Mouse (Mus musculus) kidney, adult 2 months (tissue): Measurements from ENCODE around the gene Adat1. TPM values are rescaled to one million over a fixed set of nuclear protein-coding genes. Genes with fewer than 3 reads are reported as not detected.

ENCODE experiments used
- DNase-seq: peaks from one replicate; pipeline ENCODE4 v3.0.0; 2021
- H3K27ac ChIP-seq: fragments of 200-500 bp; 2 replicates; pipeline ENCODE4 v1.5.1; 2012; ENCODE audit warnings: low read depth, low read length, control low read depth, inconsistent platforms; ENCODE audit not compliant: insufficient read depth
- H3K27me3 ChIP-seq: fragments of 200-500 bp; replicated peaks from 2 replicates; pipeline ENCODE4 v1.6.1; 2012; ENCODE audit warnings: mild to moderate bottlenecking, moderate library complexity, low read length, inconsistent platforms; ENCODE audit not compliant: control insufficient read depth, insufficient read depth
- H3K36me3 ChIP-seq: fragments of 200-500 bp; 2 replicates; pipeline ENCODE4 v1.6.1; 2012; ENCODE audit warnings: mild to moderate bottlenecking, moderate library complexity, low read length, inconsistent platforms; ENCODE audit not compliant: control insufficient read depth, insufficient read depth
- H3K4me1 ChIP-seq: fragments of 200-500 bp; 2 replicates; pipeline ENCODE4 v1.6.1; 2011; ENCODE audit warnings: low read length; ENCODE audit not compliant: control insufficient read depth, insufficient read depth
- H3K4me3 ChIP-seq: fragments of 200-500 bp; 2 replicates; pipeline ENCODE4 v1.5.1; 2011; ENCODE audit warnings: mild to moderate bottlenecking, low read depth, low read length, control low read depth; ENCODE audit not compliant: insufficient read depth
- CTCF ChIP-seq: fragments of 200-500 bp; conservative IDR thresholded peaks from 2 replicates; pipeline ENCODE4 v1.5.1; 2011; ENCODE audit warnings: low read depth, mild to moderate bottlenecking, control low read depth, low read length, moderate library complexity, mixed read lengths; ENCODE audit not compliant: insufficient read depth, insufficient read length
- POLR2A ChIP-seq: fragments of 200-500 bp; IDR thresholded peaks from one replicate; pipeline ENCODE4 v1.6.1; 2011; ENCODE audit warnings: low read depth, low read length, control low read depth
- WGBS: fragments of 180-500 bp; shearing (Covaris S2); methylation state at CpG from one replicate; pipeline ENCODE4 v1.1.7; 2018; 5-methylcytosine and 5-hydroxymethylcytosine counted together
- polyA plus RNA-seq: library from polyadenylated mRNA; depleted of rRNA; stranded (reverse); fragments of >200 nt; gene quantifications from 2 replicates; pipeline ENCODE4 v1.2.3, GENCODE M21; 2012; rRNA removed

Adat1 gene
- polyA plus RNA-seq = 2.9 and 3.3 TPM in 2 replicates

DNA sequence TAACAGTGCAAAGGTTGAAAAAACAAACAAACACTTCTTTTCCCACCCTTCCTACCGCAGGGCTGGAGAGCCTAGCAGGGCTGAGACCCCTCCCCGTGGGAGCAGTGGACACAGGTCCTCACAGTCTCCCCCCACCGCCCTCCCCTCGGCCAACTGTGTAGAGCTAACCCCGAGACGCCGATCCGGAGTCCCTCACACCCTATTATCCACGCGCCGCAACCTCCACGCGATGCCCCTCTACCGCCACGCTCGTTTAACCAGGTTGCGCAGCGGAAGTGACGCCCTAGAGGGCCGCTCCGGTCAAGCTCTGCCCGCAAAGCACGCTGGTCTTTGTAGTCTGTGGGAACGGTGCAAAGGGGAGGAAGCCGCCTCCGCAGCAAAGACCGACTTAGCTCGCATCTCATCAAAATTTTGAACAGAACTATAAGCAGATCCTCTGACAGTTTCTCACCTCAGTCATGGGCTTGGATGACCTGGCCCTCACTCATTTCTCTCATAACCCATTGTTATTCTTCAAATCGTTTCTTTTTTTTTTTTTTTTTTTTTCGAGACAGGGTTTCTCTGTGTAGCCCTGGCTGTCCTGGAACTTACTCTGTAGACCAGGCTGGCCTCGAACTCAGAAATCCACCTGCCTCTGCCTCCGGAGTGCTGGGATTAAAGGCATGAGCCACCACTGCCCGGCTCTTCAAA lies at the start of gene Adat1:
Gene Adat1, minus strand, starts transcription at position 290 of the 690 bp plus-strand sequence.
- no peaks in the 10 kb centered on the region; the same call in none of the 2 replicates for H3K36me3 ChIP-seq
- H3K27me3 ChIP-seq = no peaks in the 10 kb centered on the region
- peak; percentile 90 for DNase-seq
- no peak within 1 kb of the TSS; the same call in 1 of the 2 replicates for H3K27ac ChIP-seq
- TF ChIP-seq POLR2A = peak; percentile 23
- TF ChIP-seq CTCF = no peak
- peak within 1 kb of the TSS; percentile 96 for H3K4me3 ChIP-seq
- WGBS = 3% methylated on average over 33 of the region's 33 CpGs
- no peaks in the 10 kb centered on the region; the same call in 1 of the 2 replicates for H3K4me1 ChIP-seq

DNA sequence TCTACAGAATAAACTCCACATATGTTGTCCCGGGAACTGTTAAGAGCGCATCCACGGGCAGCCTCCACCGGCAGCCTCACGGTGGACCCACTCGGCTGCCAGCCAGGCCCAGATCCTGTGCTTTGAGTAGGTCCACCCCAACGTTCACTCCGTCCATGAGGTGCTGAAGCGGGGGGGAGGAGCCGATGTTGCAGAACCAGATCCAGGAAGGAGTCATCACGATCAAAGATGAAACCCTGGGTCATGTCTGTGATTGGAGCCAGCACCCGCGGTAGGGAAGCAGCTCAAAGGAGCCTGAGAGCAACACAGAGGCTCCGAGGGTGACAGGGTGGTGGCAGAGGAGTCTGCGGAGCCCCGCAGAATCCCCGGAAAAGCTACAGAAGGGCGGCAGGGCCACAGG lies 45.4 kb upstream of the Adat1 start:
- no peak overlapping the region for H3K27ac ChIP-seq
- H3K4me1 ChIP-seq = no peaks in the 10 kb centered on the region
- whole genome bisulfite sequencing = 78% methylated on average over 18 of the region's 18 CpGs
- no peak for TF ChIP-seq CTCF
- no peak for TF ChIP-seq POLR2A
- no peaks in the 10 kb centered on the region for H3K36me3 ChIP-seq
- DNase-seq = no peak
- no peaks in the 10 kb centered on the region for H3K27me3 ChIP-seq
- no peak overlapping the region for H3K4me3 ChIP-seq

DNA sequence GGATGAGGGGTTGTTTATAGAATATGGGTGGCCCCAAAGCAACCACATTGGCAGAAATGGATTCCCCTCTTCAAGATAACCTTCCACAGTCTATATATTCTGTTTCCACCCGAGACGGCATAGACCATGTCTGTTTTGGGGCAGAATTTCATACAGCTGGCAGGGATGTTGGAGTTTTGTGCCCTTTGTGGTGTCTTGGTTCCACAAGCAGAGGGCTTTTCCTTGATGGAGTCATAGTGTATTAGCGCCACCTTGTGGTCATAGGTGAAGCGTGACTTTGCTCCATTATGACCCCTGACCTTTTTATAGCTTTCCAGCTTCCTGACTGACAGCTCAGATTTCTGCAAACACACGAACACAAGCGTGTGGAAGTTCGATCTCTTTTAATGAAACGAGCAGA lies 42.5 kb upstream of the Adat1 start:
- WGBS = 6% methylated on average over 8 of the region's 8 CpGs
- Histone ChIP-seq H3K4me3 (no peak overlapping the region), H3K27me3 (no peaks in the 10 kb centered on the region), H3K36me3 (no peaks in the 10 kb centered on the region), H3K27ac (no peak overlapping the region), H3K4me1 (no peaks in the 10 kb centered on the region)
- TF ChIP-seq CTCF (peak; percentile 71), POLR2A (no peak)
- peak; percentile 47 for DNase-seq

DNA sequence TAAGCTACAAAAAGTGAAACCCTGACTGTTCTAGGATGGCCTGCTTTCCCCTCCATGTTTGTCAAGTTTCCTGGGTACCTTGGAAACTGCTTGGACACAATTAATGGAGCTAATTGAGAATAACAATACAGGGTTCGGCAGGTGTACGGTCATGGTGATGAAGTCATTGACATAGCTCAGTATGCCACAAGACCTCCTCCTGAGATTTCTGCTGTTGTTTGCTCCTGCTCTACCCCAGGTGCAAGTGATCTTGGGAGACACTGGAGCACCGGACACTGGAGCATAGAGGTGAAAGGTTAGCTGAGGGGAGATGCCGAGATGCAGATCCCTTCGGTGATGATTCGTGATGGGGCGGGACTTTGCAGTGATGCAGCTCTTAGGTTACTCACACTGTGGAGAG lies 41.0 kb upstream of the Adat1 start:
- Histone ChIP-seq H3K4me3 (no peak overlapping the region), H3K27me3 (no peaks in the 10 kb centered on the region), H3K4me1 (no peaks in the 10 kb centered on the region), H3K36me3 (no peaks in the 10 kb centered on the region), H3K27ac (no peak overlapping the region)
- 54% methylated on average over 7 of the region's 7 CpGs for WGBS
- DNase-seq = no peak
- no peak for TF ChIP-seq POLR2A

DNA sequence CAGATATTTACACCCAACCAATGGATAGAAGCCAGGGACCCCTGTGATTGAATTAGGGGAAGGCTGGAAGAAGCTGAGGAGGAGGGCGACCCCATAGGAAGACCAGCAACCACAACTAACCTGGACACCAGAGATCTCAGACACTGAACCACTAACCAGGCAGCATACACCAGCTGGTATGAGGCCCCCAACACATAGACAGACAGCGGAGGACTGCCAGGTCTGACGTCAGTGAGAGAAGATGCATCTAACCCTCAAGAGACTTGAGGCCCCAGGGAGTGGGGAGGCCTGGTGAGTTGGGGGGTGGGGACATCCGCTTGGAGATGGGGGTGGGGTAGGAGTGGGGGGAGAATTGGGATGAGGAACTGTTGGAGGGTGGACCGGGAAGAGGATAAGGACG lies 38.6 kb upstream of the Adat1 start:
- no peaks in the 10 kb centered on the region for H3K36me3 ChIP-seq
- no peak overlapping the region for H3K27ac ChIP-seq
- WGBS = 78% methylated on average over 6 of the region's 6 CpGs
- DNase-seq = no peak
- no peak for TF ChIP-seq POLR2A
- no peak for TF ChIP-seq CTCF
- H3K4me3 ChIP-seq = no peak overlapping the region
- no peaks in the 10 kb centered on the region for H3K4me1 ChIP-seq
- no peaks in the 10 kb centered on the region for H3K27me3 ChIP-seq

DNA sequence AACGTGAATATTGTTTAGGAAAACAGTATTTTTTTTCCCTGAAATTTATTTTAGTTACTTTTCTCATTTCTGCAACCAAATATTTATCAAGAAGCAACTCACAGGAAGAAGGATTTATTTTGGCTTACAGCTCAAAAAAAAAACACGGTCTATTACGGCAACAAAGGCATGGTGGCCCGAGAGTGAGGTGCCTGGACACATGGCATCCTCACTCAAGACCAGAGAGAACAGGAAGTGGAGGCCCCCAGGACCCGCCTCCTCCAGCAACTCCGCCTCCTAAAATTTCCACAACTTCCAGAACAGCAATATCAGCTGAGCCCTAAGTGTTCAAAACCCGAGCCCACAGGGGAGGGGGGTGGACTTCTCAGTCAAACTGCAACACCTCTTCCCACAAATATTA lies 37.4 kb upstream of the Adat1 start:
- TF ChIP-seq CTCF (no peak), POLR2A (no peak)
- H3K4me3 ChIP-seq = no peak overlapping the region
- WGBS = 80% methylated on average over 7 of the region's 7 CpGs

DNA sequence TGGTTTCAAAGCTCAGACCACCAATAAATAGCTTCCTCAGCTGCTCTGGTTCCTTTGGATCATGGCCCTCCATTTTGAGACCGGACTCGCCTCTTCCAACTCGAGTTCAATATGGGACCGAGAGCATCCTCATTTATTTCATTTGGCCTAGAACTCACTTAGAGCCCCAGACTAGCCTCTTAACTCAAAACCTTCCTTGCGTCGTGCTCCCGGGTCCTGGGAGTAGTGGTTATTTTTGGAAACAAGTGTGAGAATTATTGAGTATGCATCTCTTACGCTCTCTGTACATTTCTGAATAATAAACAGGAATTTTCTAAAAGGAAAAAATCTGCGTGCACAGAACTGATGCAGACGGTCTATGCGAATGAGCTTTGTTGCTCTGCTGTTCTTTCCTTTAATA lies 22.8 kb upstream of the Adat1 start, which contains the start of gene Gm6793:
Gene Gm6793, minus strand, starts transcription at position 101 of the 400 bp plus-strand sequence.
- no peak for DNase-seq
- Histone ChIP-seq H3K4me3 (no peak within 1 kb of the TSS), H3K36me3 (peaks cover 13% of the 10 kb centered on the region), H3K27ac (no peak within 1 kb of the TSS), H3K27me3 (no peaks in the 10 kb centered on the region), H3K4me1 (peaks cover 7% of the 10 kb centered on the region; the same call in 1 of the 2 replicates)
- WGBS = 96% methylated on average over 11 of the region's 11 CpGs
- no peak for TF ChIP-seq CTCF
- no peak for TF ChIP-seq POLR2A

More for the DNA sequence above, 37.4 kb upstream of the Adat1 start:
- Histone ChIP-seq H3K4me1 (no peaks in the 10 kb centered on the region), H3K27me3 (no peaks in the 10 kb centered on the region), H3K36me3 (no peaks in the 10 kb centered on the region), H3K27ac (no peak overlapping the region)
- no peak for DNase-seq
